Mouse (Mus musculus) heart, adult 9 months (tissue): ENCODE measurements around the gene Gucy2d.
A peak's percentile ranks its signal among the peaks of the same experiment; 100 is the strongest.

Source experiments
- DNase-seq, 2 experiments: peaks; one replicate each; pipeline ENCODE4 v3.0.0; 2022; ENCODE audit warnings: low spot score in 2 of 2

The Gucy2d gene

GRCm38 (mm10) chr7:98489623-98490084 is 49.4 kb downstream of the Gucy2d start:
- peak; percentile 82 to 83 for DNase-seq

GRCm38 (mm10) chr7:98490328-98490727 is 50.1 kb downstream of the Gucy2d start:
- no peak for DNase-seq

- no peak for DNase-seq
Measured at GRCm38 (mm10) chr7:98490911-98491310, 50.7 kb downstream of the Gucy2d start.

GRCm38 (mm10) chr7:98491451-98492200 is 51.4 kb downstream of the Gucy2d start:
- DNase-seq: no peak

- no peak for DNase-seq
Measured at GRCm38 (mm10) chr7:98492331-98492730, 52.1 kb downstream of the Gucy2d start.

- peak; percentile 62 for DNase-seq
Measured at GRCm38 (mm10) chr7:98493307-98493706, 53.1 kb downstream of the Gucy2d start.

- no peak for DNase-seq
Measured at GRCm38 (mm10) chr7:98493901-98494480, 53.8 kb downstream of the Gucy2d start.

- DNase-seq: no peak
Measured at GRCm38 (mm10) chr7:98495591-98495990, 55.4 kb downstream of the Gucy2d start.

- no peak for DNase-seq
Measured at GRCm38 (mm10) chr7:98497451-98497850, 57.2 kb downstream of the Gucy2d start.

GRCm38 (mm10) chr7:98498101-98498500 is 57.9 kb downstream of the Gucy2d start:
- DNase-seq: no peak

- DNase-seq: no peak
Measured at GRCm38 (mm10) chr7:98498656-98499560, 58.7 kb downstream of the Gucy2d start.

- no peak for DNase-seq
Measured at GRCm38 (mm10) chr7:98499561-98500292, 59.5 kb downstream of the Gucy2d start.

- peak; percentile 89 for DNase-seq
Measured at GRCm38 (mm10) chr7:98500470-98500869, 60.3 kb downstream of the Gucy2d start.

- no peak for DNase-seq
Measured at GRCm38 (mm10) chr7:98501078-98501477, 60.9 kb downstream of the Gucy2d start.

- no peak for DNase-seq
Measured at GRCm38 (mm10) chr7:98502921-98503320, 62.7 kb downstream of the Gucy2d start.

GRCm38 (mm10) chr7:98503951-98504647 is 63.9 kb downstream of the Gucy2d start:
- DNase-seq: peak; percentile 69 to 73

GRCm38 (mm10) chr7:98504726-98505314 is 64.6 kb downstream of the Gucy2d start:
- DNase-seq: peak; percentile 72 to 78

GRCm38 (mm10) chr7:98505664-98506063 is 65.4 kb downstream of the Gucy2d start:
- no peak for DNase-seq

GRCm38 (mm10) chr7:98510961-98511958 is 71.0 kb downstream of the Gucy2d start:
- no peak for DNase-seq
